Mouse (Mus musculus): ENCODE measurements around the gene Mrps10. TPM values are rescaled to one million over a fixed set of nuclear protein-coding genes. Genes with fewer than 3 reads are reported as not detected.

Gene Mrps10
- polyA plus RNA-seq, 1 experiment: 13.5 TPM

- Histone ChIP-seq H3K27me3 (ENCODE audit: control insufficient read depth, insufficient read depth, low read length) (no peaks in the 10 kb centered on the region), H3K27ac (ENCODE audit: insufficient read depth, low read depth, low read length) (no peak overlapping the region), H3K36me3 (ENCODE audit: control insufficient read depth, insufficient read depth, low read length) (peaks cover under 1% of the 10 kb centered on the region; the same call in 1 of the 2 replicates), H3K4me1 (ENCODE audit: control insufficient read depth, insufficient read depth, insufficient read length, low read length) (no peaks in the 10 kb centered on the region), H3K4me3 (ENCODE audit: low read depth, low read length) (no peak overlapping the region)
- WGBS: 37% methylated on average over 6 of the region's 6 CpGs
- TF ChIP-seq CTCF (IDR thresholded peaks at IDR 0.05; ENCODE audit: extremely low read depth, insufficient read length, insufficient replicate concordance, low read depth, low read length): peak; percentile 71; the same call in 1 of the 2 replicates
- TF ChIP-seq POLR2A (IDR thresholded peaks at IDR 0.05; ENCODE audit: low read depth, low read length): no peak
These were observed 8.7 kb upstream of the Mrps10 start for GRCm38 (mm10) chr17:47359964-47360363.

GRCm38 (mm10) chr17:47361343-47361742, 7.3 kb upstream of the Mrps10 start:
- H3K4me1 ChIP-seq (ENCODE audit: control insufficient read depth, insufficient read depth, insufficient read length, low read length): no peaks in the 10 kb centered on the region
- WGBS: 78% methylated on average over 11 of the region's 11 CpGs

DNA sequence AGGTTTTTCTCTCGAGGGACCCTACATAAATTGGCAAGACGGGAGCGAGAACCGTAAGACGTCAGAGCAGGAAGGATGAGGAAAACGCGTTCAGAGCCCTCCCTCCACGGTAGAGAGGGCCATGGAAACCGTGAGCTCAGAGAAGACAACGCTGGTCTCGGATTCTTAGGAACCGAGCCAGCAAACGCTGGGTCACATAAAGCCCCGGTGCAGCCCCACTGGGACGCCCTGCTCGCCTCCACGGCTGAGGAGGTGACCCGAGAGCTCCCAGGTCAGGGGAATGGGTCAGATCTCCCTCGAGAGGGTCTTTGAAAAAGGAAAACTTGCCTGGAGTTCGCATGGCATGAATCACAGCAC, 378 bp downstream of the Mrps10 start:
- H3K4me1 ChIP-seq (ENCODE audit: control insufficient read depth, insufficient read depth, insufficient read length, low read length): peaks cover 2% of the 10 kb centered on the region; the same call in 1 of the 2 replicates
- H3K27ac ChIP-seq (ENCODE audit: insufficient read depth, low read depth, low read length): no peak overlapping the region
- TF ChIP-seq CTCF (IDR thresholded peaks at IDR 0.05; ENCODE audit: extremely low read depth, insufficient read length, insufficient replicate concordance, low read depth, low read length) (no peak), POLR2A (IDR thresholded peaks at IDR 0.05; ENCODE audit: low read depth, low read length) (no peak)
- no peaks in the 10 kb centered on the region for H3K27me3 ChIP-seq (ENCODE audit: control insufficient read depth, insufficient read depth, low read length)
- H3K36me3 ChIP-seq (ENCODE audit: control insufficient read depth, insufficient read depth, low read length): peaks cover 6% of the 10 kb centered on the region; the same call in 1 of the 2 replicates
- H3K4me3 ChIP-seq (ENCODE audit: low read depth, low read length): peak overlapping the region; percentile 78
- under 1% methylated on average over 20 of the region's 20 CpGs for WGBS

More at GRCm38 (mm10) chr17:47361343-47361742, 7.3 kb upstream of the Mrps10 start:
- no peaks in the 10 kb centered on the region for H3K36me3 ChIP-seq (ENCODE audit: control insufficient read depth, insufficient read depth, low read length)
- H3K27ac ChIP-seq (ENCODE audit: insufficient read depth, low read depth, low read length): no peak overlapping the region
- H3K27me3 ChIP-seq (ENCODE audit: control insufficient read depth, insufficient read depth, low read length): no peaks in the 10 kb centered on the region
- H3K4me3 ChIP-seq (ENCODE audit: low read depth, low read length): no peak overlapping the region
- TF ChIP-seq POLR2A (IDR thresholded peaks at IDR 0.05; ENCODE audit: low read depth, low read length) (no peak), CTCF (IDR thresholded peaks at IDR 0.05; ENCODE audit: extremely low read depth, insufficient read length, insufficient replicate concordance, low read depth, low read length) (no peak)

- H3K36me3 ChIP-seq (ENCODE audit: control insufficient read depth, insufficient read depth, low read length): peaks cover 24% of the 10 kb centered on the region
- peaks cover 2% of the 10 kb centered on the region; the same call in 1 of the 2 replicates for H3K4me1 ChIP-seq (ENCODE audit: control insufficient read depth, insufficient read depth, insufficient read length, low read length)
- H3K27me3 ChIP-seq (ENCODE audit: control insufficient read depth, insufficient read depth, low read length): no peaks in the 10 kb centered on the region
- WGBS: 3% methylated on average over 4 of the region's 4 CpGs
- H3K27ac ChIP-seq (ENCODE audit: insufficient read depth, low read depth, low read length): no peak overlapping the region
- TF ChIP-seq POLR2A (IDR thresholded peaks at IDR 0.05; ENCODE audit: low read depth, low read length) (no peak), CTCF (IDR thresholded peaks at IDR 0.05; ENCODE audit: extremely low read depth, insufficient read length, insufficient replicate concordance, low read depth, low read length) (no peak)
- no peak overlapping the region for H3K4me3 ChIP-seq (ENCODE audit: low read depth, low read length)
These were observed 2.8 kb downstream of the Mrps10 start for GRCm38 (mm10) chr17:47371451-47371850.

GRCm38 (mm10) chr17:47373991-47374390, 5.3 kb downstream of the Mrps10 start:
- peaks cover 42% of the 10 kb centered on the region for H3K36me3 ChIP-seq (ENCODE audit: control insufficient read depth, insufficient read depth, low read length)
- H3K27me3 ChIP-seq (ENCODE audit: control insufficient read depth, insufficient read depth, low read length): no peaks in the 10 kb centered on the region
- H3K4me3 ChIP-seq (ENCODE audit: low read depth, low read length): no peak overlapping the region
- peaks cover 2% of the 10 kb centered on the region; the same call in 1 of the 2 replicates for H3K4me1 ChIP-seq (ENCODE audit: control insufficient read depth, insufficient read depth, insufficient read length, low read length)
- WGBS: 81% methylated on average over 6 of the region's 6 CpGs
- TF ChIP-seq CTCF (IDR thresholded peaks at IDR 0.05; ENCODE audit: extremely low read depth, insufficient read length, insufficient replicate concordance, low read depth, low read length): no peak
- TF ChIP-seq POLR2A (IDR thresholded peaks at IDR 0.05; ENCODE audit: low read depth, low read length): no peak
- H3K27ac ChIP-seq (ENCODE audit: insufficient read depth, low read depth, low read length): no peak overlapping the region

DNA sequence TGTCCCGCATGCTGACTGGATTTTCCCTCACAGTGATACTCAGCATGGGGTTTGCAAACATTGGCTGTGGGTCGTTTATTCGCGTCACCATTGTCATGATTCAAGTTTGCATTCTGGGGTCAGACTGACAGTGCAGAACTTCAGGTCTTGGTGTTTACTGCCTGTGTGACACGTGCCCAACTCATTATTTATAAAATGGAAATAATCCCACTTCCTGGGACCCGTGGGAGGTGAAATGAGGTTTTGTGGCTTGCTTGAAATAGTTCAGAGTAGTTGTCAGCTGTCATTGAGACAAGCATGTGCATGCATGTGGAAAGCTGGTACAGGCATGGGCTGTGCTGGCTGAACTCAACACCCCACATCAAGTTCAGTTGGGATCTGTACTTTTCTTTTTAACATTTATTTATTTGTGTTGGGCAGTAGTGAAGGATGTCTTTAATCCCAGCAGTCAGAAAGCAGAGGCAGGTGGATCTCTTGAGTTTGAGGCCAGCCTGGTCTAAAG, 8.1 kb downstream of the Mrps10 start:
- no peaks in the 10 kb centered on the region for H3K4me1 ChIP-seq (ENCODE audit: control insufficient read depth, insufficient read depth, insufficient read length, low read length)
- TF ChIP-seq POLR2A (IDR thresholded peaks at IDR 0.05; ENCODE audit: low read depth, low read length) (no peak), CTCF (IDR thresholded peaks at IDR 0.05; ENCODE audit: extremely low read depth, insufficient read length, insufficient replicate concordance, low read depth, low read length) (no peak)
- WGBS: 87% methylated on average over 6 of the region's 6 CpGs
- H3K27me3 ChIP-seq (ENCODE audit: control insufficient read depth, insufficient read depth, low read length): no peaks in the 10 kb centered on the region
- H3K36me3 ChIP-seq (ENCODE audit: control insufficient read depth, insufficient read depth, low read length): peaks cover 59% of the 10 kb centered on the region
- H3K27ac ChIP-seq (ENCODE audit: insufficient read depth, low read depth, low read length): no peak overlapping the region
- no peak overlapping the region for H3K4me3 ChIP-seq (ENCODE audit: low read depth, low read length)

- H3K4me3 ChIP-seq (ENCODE audit: low read depth, low read length): no peak overlapping the region
- no peaks in the 10 kb centered on the region for H3K27me3 ChIP-seq (ENCODE audit: control insufficient read depth, insufficient read depth, low read length)
- peaks cover 55% of the 10 kb centered on the region for H3K36me3 ChIP-seq (ENCODE audit: control insufficient read depth, insufficient read depth, low read length)
- TF ChIP-seq POLR2A (IDR thresholded peaks at IDR 0.05; ENCODE audit: low read depth, low read length) (no peak), CTCF (IDR thresholded peaks at IDR 0.05; ENCODE audit: extremely low read depth, insufficient read length, insufficient replicate concordance, low read depth, low read length) (no peak)
- no peaks in the 10 kb centered on the region for H3K4me1 ChIP-seq (ENCODE audit: control insufficient read depth, insufficient read depth, insufficient read length, low read length)
- WGBS: 88% methylated on average over 15 of the region's 15 CpGs
- no peak overlapping the region for H3K27ac ChIP-seq (ENCODE audit: insufficient read depth, low read depth, low read length)
These were observed 9.4 kb downstream of the Mrps10 start for GRCm38 (mm10) chr17:47378133-47378532.

Data from small intestine, adult 2 months (tissue).